Mouse (Mus musculus) mouse embryonic stem cell (cell line): ENCODE measurements around the gene Car11.
"Not testable (repeated sequence)": the region's sequence is repeated elsewhere in the genome, so short reads cannot be mapped to it uniquely, and the experiment has no call there.

Source experiments
- in situ Hi-C, 2 experiments: fragments of 300-500 bp; cut with MboI; formaldehyde crosslinking; loops; 1 replicate in 1 of 2; 3 replicates in 1 of 2; pipeline ENCODE4 v1.14.3; 2019 to 2020; ENCODE audit warnings: low sequenced_read_pairs in 2 of 2, low pct_unique_long_range_greater_than_20kb in 1 of 2, mixed read lengths in 1 of 2; ENCODE audit not compliant: unreplicated experiment in 1 of 2

Gene Car11

GRCm38 (mm10) chr7:45699523-45700141, at the start of gene Car11:
Car11 (plus strand) TSS chr7:45699843.
- in situ Hi-C loops = no loop called here

GRCm38 (mm10) chr7:45650484-45650883, 49.2 kb upstream of the Car11 start:
- in situ Hi-C loops = not testable (repeated sequence)

GRCm38 (mm10) chr7:45654424-45655047, 45.1 kb upstream of the Car11 start:
- in situ Hi-C loops = no loop called here

DNA sequence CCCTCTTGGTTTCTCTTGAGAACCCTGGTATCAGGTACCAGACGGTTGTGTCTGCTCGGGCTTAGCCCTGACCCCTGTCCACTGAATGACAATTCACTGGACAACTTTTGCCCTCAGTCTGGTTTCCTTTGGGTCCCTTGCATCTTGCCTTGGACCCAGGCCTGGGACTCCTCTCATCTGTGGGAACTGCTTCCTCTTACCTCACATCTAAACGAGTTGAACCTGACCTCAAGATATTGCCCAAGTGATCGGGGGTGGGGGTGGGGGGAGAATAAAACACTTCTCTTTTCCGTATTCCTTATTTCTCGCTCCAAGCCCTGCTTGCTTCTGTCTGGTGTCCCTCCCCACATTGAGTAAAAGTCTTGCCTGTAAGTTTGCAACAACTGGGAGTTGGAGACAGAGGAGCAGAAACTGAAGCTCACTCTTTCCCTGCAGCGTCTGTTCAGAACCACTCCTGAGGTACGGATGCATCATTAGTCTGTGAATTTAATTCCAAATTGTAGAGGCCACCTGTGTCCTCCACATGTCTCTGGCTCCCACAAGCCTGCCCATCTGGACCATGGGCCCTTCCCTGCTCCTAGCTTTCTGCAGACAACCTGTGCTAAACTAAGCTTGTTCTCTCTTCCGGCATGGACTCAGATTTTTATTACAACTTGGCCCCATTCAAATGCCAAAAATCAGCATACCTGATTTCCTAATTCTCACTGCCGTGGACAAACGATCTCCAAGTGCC, 38.7 kb upstream of the Car11 start:
- in situ Hi-C loops = no loop called here

GRCm38 (mm10) chr7:45661702-45662101, 37.9 kb upstream of the Car11 start:
- in situ Hi-C loops = not testable (repeated sequence)

GRCm38 (mm10) chr7:45665303-45666138, 34.1 kb upstream of the Car11 start:
- in situ Hi-C loops = no loop called here

- in situ Hi-C loops = no loop called here
These were observed 33.5 kb upstream of the Car11 start, which contains the start of gene Fut2 for GRCm38 (mm10) chr7:45666161-45666560. Fut2 (minus strand) TSS chr7:45666394.

DNA sequence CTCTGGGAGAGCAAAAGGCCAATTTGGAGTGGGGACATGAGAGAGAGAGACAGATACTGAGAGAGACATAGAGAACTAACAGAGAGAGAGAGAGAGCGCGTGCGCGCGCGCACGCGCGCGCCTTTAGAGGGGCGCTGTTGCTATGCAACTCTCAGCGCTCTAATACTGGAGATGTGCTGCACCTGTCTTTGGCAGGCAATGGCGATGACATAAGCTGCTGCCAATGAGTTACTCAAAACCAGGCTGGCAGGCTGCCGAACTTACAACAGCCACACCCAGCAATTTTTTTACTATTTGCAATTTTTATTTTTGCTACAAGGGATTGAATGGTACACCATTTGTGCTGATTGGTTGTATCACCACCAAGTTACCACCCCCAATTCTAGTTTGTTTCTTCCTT, 31.9 kb upstream of the Car11 start:
- in situ Hi-C loops = no loop called here

DNA sequence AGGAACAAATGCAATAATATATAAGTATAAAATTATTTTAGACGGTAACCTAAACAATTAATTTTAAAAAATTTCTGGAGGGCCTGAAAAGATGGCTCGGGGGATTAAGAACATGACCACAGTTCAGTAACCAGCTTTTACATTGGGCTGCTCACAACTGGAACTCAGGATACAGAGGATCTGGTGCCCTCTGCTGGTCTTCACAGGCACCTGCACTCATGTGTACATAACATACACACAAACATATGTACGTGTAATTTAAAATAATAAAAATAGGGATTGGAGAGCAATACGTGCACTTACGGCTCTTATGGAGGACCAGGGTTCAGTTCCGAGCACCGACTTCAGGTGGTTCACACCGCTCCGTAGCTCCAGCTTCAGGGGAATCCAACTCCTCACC, 30.7 kb upstream of the Car11 start:
- in situ Hi-C loops = no loop called here

- in situ Hi-C loops = no loop called here
These were observed 21.9 kb upstream of the Car11 start for GRCm38 (mm10) chr7:45677627-45678295.

DNA sequence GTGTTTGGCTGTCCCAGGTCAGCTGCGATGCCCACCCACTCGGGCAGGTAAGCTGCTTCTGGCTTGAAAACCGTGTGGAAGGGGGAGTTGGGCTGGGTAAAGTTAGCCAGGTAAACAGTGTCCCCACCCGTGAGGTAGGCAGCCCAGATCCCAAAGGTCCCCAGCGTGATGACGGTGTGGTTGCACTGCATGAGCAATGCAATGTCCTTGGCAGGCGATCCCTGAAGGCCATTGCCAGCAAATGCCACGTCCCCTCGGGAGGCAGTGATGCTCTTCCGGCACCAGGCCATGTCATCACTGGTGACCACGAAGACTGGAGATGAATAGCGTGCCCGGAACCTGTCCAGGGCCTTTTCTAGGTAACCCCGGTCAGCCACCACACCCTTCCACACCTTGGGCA, 21.1 kb upstream of the Car11 start:
- in situ Hi-C loops = no loop called here

DNA sequence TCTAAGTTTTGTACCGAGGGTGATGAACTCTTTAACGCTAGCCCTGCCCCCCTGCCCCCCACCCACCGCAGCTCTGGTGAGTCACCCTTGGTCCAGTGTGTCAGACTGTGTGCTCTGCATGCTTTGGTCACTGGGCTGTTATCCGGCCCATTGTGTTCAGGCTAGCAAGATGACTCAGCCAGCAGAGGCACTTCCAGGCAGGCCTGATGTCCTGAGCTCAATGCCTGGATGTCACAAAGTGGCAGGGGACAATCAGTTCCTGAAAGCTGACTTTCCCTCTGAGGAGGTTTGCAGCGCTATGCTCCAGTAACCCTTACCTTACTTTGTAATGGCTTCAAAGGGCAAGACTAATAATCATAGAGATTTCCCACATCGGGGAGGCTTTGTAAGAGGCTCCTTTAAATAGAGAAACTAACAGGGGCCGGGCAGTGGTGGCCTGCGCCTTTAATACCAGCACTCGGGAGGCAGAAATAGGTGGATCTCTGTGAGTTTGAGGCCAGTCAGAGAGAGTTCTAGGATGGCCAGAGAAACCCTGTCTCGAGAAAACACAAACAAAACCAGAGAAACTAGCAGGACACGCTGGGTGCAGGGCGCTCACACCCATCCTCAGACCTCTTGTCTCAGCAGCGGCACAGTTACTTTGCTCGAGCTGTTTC, 19.5 kb upstream of the Car11 start:
- in situ Hi-C loops = no loop called here

GRCm38 (mm10) chr7:45681046-45681736, 18.5 kb upstream of the Car11 start:
- in situ Hi-C loops = no loop called here

DNA sequence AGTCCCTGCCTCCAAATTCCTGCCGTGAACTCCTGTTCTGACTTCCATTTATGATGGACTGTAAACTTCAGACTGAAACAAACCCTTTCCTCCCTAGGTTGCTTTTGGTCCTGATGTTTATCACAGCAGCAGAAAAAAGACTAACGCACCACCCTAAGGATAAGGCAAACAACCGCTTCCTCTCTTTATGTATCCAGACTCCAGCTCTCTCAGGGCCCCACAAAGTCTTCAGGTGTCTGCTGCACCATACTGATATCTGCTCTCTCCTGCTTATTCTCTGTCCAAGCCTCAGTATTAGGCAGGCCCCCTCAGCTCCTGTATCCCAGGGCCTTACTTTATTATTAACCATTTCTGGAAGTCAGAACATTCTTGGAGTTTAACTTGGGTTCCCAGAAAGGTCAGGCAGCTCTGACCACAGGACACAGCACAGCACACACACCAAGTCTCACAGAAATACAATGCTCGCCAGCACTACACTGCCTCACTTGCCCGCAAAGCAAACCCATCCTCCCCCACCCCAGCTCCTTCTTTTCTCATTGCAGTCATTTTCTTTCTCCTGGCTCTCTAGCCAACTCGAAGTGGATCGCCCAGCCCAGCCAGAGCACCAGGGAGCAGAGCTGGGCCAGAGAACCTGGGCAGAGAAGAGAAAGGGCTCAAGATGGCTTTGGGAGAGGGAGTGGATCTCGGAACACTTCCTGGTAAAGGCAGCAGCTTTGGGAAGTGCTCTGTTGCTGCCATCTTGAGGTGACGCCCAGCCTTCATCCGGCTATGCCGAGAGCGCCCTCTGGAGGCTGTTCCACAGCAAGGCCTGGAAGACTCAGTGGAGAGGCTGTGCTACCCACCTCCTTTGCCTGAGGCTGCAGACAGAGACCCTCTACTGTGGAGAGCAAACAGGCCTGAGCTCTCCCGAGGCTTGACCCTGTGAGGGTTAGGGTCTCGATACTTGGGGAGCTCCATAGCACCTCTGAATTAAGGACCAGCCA, 17.2 kb upstream of the Car11 start:
- in situ Hi-C loops = no loop called here

DNA sequence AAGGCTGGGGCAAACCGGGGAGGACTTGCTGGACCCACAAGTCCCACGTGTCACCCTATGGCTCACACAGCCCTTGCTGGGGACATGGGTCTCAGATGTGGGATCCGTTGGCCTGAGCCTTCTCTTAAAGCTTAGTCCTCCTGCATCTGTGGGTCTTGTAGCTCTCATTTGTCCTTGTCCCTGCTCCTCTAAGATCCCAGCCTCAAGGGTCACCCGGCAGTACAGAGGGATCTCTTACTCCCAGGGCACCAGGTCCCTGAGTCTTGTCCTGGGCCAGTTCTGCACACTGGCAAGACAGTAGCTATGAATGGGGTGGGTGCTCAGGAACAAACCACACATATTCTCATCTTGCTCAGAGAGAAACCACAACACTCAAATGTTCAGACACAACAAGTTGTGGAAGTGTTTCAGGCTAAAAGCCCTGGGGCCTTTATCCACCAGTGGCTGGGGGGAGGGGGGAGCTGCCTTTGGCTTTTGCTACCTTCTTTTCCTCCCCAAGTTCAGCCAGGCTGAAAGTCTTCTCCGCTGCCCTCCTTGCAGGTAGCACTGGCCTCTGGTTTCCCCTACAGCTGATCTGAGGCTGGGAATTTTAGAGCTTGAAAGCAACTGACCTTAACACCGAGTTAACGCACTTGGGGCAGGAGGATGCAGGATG, 16.1 kb upstream of the Car11 start, which contains the start of gene Ntn5:
TSS of gene Ntn5 (plus strand) at position 627 of the 655 bp plus-strand sequence.
- in situ Hi-C loops = no loop called here

DNA sequence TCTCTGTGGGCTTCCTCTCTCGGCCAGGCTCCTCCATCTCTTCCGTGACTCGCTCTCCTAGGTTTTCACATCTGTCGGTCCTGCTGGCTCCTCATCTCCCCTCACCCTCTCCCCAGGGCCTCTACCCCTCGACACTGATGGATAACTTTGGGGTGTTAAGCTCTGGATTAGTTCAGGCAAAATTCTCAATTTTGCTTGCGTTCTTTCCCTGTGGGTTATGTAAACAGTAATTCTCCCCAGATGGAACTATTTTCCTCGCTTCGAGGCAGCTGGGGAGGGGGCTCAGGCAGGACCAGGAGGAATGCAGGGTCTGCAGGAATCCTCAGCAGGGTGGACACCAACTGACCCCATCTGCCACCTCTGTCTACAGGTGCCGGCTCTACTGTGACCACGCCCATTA, 13.8 kb upstream of the Car11 start:
- in situ Hi-C loops = no loop called here
